Mouse (Mus musculus): Measurements from ENCODE around the gene Arhgef10l. TPM values are rescaled to one million over a fixed set of nuclear protein-coding genes. Genes with fewer than 3 reads are reported as not detected.

Arhgef10l gene
- polyA plus RNA-seq, 1 experiment = 26.0 TPM

DNA sequence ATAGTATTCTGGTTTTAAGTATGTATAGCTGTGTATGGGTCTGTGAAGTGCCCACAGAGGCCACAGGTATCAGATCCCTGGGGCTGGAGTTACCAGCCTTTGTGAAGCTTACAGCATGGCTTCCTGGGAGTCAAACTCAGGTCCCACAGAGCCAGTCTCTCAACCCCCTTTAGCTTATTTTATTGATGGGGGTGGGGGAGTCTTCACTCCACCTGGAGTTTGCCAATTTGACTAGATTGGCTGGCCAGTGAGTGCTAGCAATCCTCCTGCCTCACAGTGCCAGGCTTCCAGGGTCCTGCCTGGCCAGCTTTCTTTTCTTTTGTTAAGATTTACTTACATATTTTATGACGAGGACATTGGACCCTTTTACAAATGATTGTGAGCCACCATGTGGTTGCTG is 16.1 kb downstream of the Arhgef10l start:
- H3K4me3 ChIP-seq (ENCODE audit: control insufficient read depth, insufficient read depth, low read length) = no peak overlapping the region
- 81% methylated on average over 1 of the region's 1 CpGs for WGBS
- no peaks in the 10 kb centered on the region for H3K27me3 ChIP-seq (ENCODE audit: control insufficient read depth, insufficient read depth, low read length)
- no peaks in the 10 kb centered on the region for H3K36me3 ChIP-seq (ENCODE audit: control insufficient read depth, insufficient read depth, low read length)
- no peak for DNase-seq
- TF ChIP-seq CTCF (IDR thresholded peaks at IDR 0.05; ENCODE audit: borderline replicate concordance, control insufficient read depth, extremely low read depth, insufficient read depth, low read length, poor library complexity) = no peak
- TF ChIP-seq POLR2A (IDR thresholded peaks at IDR 0.05; ENCODE audit: control insufficient read depth, extremely low read depth, insufficient read depth, low read length, poor library complexity) = no peak
- H3K27ac ChIP-seq (ENCODE audit: control insufficient read depth, insufficient read depth, low read length) = no peak overlapping the region
- peaks cover 14% of the 10 kb centered on the region for H3K4me1 ChIP-seq (replicated peaks; ENCODE audit: control insufficient read depth, insufficient read depth, low read length)

DNA sequence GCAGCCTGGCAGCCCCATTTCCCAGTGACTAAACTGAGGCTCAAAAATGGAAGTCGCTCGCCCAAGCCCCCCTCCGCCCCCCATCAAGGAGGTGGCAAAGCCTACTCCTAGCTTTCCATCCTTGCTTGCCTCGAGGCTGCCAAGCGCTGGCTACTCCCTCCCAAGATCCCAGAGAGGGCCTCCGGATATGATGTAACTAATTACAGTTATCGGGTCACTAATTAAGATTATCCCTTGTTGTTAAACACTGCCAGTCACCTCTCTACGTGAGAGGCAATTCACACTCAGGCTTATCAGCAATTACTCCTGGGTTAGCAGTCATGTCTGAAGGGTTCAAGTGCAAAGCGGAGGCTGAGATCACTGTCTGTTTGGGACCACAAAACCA is 16.6 kb downstream of the Arhgef10l start:
- no peak for TF ChIP-seq POLR2A (IDR thresholded peaks at IDR 0.05; ENCODE audit: control insufficient read depth, extremely low read depth, insufficient read depth, low read length, poor library complexity)
- no peak for TF ChIP-seq CTCF (IDR thresholded peaks at IDR 0.05; ENCODE audit: borderline replicate concordance, control insufficient read depth, extremely low read depth, insufficient read depth, low read length, poor library complexity)
- Histone ChIP-seq H3K4me1 (replicated peaks; ENCODE audit: control insufficient read depth, insufficient read depth, low read length) (peaks cover 11% of the 10 kb centered on the region), H3K27me3 (ENCODE audit: control insufficient read depth, insufficient read depth, low read length) (no peaks in the 10 kb centered on the region), H3K27ac (ENCODE audit: control insufficient read depth, insufficient read depth, low read length) (no peak overlapping the region), H3K36me3 (ENCODE audit: control insufficient read depth, insufficient read depth, low read length) (no peaks in the 10 kb centered on the region), H3K4me3 (ENCODE audit: control insufficient read depth, insufficient read depth, low read length) (no peak overlapping the region)
- WGBS = 87% methylated on average over 9 of the region's 9 CpGs
- DNase-seq = no peak

DNA sequence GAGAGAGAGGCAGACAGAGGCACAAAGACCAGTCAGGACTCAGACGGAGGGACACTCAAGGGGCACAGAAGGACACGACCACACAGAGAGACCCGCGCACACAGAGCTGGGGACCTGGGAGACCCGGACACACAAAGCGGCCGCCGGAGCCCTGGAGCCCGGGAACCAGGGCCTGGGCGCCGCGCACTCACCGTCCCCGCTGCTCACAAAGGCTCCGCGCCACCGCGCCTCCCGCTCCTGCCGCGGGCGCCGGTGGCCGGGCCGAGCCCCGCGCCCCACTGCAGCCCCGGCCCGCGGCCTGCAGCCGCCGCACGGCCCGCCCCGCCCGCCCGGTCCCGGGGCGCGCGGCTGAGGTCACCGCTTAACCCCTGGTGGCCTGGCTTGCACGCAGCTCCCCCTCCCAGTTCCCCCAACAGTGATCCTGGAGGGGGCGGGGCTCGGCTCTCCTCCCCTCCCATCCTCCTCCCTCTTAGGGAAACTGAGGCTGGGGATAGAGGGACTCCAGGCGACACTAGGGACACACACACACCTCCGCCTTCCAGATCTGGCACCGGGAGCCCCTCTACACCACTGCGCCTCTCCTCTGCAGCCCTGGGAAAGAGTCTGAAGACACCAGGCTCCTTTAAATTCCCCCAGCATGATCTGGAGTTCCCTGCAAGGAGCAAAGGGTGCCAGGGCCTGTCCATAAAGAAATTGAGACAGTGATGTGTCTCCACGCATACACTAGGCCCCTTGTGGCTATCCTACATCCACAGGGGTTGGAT is 17.2 kb downstream of the Arhgef10l start:
- peak overlapping the region; percentile 7 for H3K4me3 ChIP-seq (ENCODE audit: control insufficient read depth, insufficient read depth, low read length)
- H3K27me3 ChIP-seq (ENCODE audit: control insufficient read depth, insufficient read depth, low read length) = no peaks in the 10 kb centered on the region
- peaks cover 6% of the 10 kb centered on the region for H3K4me1 ChIP-seq (replicated peaks; ENCODE audit: control insufficient read depth, insufficient read depth, low read length)
- TF ChIP-seq POLR2A (IDR thresholded peaks at IDR 0.05; ENCODE audit: control insufficient read depth, extremely low read depth, insufficient read depth, low read length, poor library complexity) (no peak), CTCF (IDR thresholded peaks at IDR 0.05; ENCODE audit: borderline replicate concordance, control insufficient read depth, extremely low read depth, insufficient read depth, low read length, poor library complexity) (no peak)
- no peaks in the 10 kb centered on the region for H3K36me3 ChIP-seq (ENCODE audit: control insufficient read depth, insufficient read depth, low read length)
- WGBS = 8% methylated on average over 46 of the region's 50 CpGs
- H3K27ac ChIP-seq (ENCODE audit: control insufficient read depth, insufficient read depth, low read length) = no peak overlapping the region
- no peak for DNase-seq

DNA sequence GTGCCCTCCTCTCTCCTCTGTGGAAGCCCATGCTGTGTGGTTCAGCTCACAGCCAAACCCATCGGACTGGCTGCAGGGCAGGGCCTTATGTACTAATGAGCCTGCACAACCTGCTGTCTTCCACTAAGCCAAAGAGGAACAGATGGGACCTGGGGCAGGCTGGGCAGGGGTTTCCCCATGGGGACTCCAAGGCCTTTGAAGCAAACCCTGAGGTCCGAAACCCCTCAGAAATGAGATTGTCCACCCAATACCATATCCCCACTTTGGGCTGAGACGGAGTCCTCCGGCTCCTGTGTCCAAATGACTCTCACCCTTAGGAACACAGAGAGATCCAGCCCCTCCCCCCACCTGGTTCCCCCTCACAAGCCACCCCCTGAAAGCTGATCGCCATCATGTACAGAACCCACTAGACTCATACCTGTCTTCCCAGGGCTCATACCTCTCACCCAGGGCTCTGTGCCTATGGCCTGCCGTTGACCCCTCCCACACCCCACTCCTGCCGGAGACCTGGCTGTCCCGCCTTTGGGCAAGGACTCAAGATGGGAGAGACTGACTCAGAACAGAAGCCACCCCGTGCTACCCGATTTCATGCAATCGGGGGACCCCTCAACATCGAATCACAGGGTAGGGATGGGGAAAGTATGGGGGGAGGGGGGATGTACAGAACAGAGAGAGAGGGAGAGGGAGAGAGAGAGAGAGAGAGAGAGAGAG is 17.9 kb downstream of the Arhgef10l start:
- Histone ChIP-seq H3K27me3 (ENCODE audit: control insufficient read depth, insufficient read depth, low read length) (no peaks in the 10 kb centered on the region), H3K36me3 (ENCODE audit: control insufficient read depth, insufficient read depth, low read length) (no peaks in the 10 kb centered on the region), H3K4me1 (replicated peaks; ENCODE audit: control insufficient read depth, insufficient read depth, low read length) (peaks cover 3% of the 10 kb centered on the region; the same call in 1 of the 2 replicates), H3K4me3 (ENCODE audit: control insufficient read depth, insufficient read depth, low read length) (peak overlapping the region; percentile 7; the same call in 1 of the 2 replicates), H3K27ac (ENCODE audit: control insufficient read depth, insufficient read depth, low read length) (no peak overlapping the region)
- WGBS = 28% methylated on average over 12 of the region's 12 CpGs
- DNase-seq = no peak
- TF ChIP-seq POLR2A (IDR thresholded peaks at IDR 0.05; ENCODE audit: control insufficient read depth, extremely low read depth, insufficient read depth, low read length, poor library complexity) (no peak), CTCF (IDR thresholded peaks at IDR 0.05; ENCODE audit: borderline replicate concordance, control insufficient read depth, extremely low read depth, insufficient read depth, low read length, poor library complexity) (no peak)

DNA sequence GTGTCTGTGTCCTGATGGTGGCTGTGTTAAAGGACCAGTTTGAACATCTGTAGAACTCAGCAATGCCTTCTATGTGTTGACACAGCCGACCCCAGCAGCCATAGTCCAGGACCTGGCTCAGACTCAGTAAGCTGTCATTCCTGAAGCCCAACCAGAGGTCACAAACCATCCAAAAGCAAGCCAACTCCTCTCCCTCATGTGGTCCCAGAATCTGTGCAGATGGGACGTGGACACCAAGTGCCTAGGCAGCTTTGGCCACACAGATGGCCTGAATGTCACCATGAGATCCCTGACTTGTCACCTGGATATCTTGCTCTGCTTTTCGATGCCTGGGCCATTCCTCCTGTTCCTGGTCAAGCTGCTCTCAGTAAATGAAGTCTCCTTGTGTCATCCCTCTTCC is 20.2 kb downstream of the Arhgef10l start:
- Histone ChIP-seq H3K27me3 (ENCODE audit: control insufficient read depth, insufficient read depth, low read length) (no peaks in the 10 kb centered on the region), H3K27ac (ENCODE audit: control insufficient read depth, insufficient read depth, low read length) (no peak overlapping the region), H3K4me3 (ENCODE audit: control insufficient read depth, insufficient read depth, low read length) (no peak overlapping the region), H3K4me1 (replicated peaks; ENCODE audit: control insufficient read depth, insufficient read depth, low read length) (peaks cover 3% of the 10 kb centered on the region; the same call in 1 of the 2 replicates), H3K36me3 (ENCODE audit: control insufficient read depth, insufficient read depth, low read length) (no peaks in the 10 kb centered on the region)
- no peak for DNase-seq
- 85% methylated on average over 3 of the region's 3 CpGs for WGBS
- no peak for TF ChIP-seq POLR2A (IDR thresholded peaks at IDR 0.05; ENCODE audit: control insufficient read depth, extremely low read depth, insufficient read depth, low read length, poor library complexity)
- no peak for TF ChIP-seq CTCF (IDR thresholded peaks at IDR 0.05; ENCODE audit: borderline replicate concordance, control insufficient read depth, extremely low read depth, insufficient read depth, low read length, poor library complexity)

DNA sequence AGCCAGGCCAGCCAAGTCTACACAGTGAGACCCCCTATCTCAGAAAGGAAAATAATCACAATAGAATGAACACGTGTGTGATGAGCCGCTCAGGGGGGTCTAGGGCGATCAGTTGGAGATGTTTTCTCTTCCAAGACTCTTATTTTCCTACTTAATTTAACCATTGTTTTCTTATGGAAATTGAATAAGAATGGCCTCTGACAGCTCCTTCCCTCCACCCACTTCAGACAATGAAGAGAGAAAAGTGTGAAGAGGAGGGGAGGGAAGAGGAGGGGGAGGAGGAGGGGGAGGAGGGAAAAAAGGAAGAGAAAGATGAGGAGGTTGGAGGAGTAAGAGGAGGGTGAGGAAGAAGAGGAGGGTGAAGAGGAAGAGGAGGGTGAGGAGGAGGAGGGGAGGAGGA is 21.1 kb downstream of the Arhgef10l start:
- no peak for DNase-seq
- no peak overlapping the region for H3K4me3 ChIP-seq (ENCODE audit: control insufficient read depth, insufficient read depth, low read length)
- no peak for TF ChIP-seq CTCF (IDR thresholded peaks at IDR 0.05; ENCODE audit: borderline replicate concordance, control insufficient read depth, extremely low read depth, insufficient read depth, low read length, poor library complexity)
- no peak for TF ChIP-seq POLR2A (IDR thresholded peaks at IDR 0.05; ENCODE audit: control insufficient read depth, extremely low read depth, insufficient read depth, low read length, poor library complexity)
- H3K27me3 ChIP-seq (ENCODE audit: control insufficient read depth, insufficient read depth, low read length) = no peaks in the 10 kb centered on the region
- no peaks in the 10 kb centered on the region for H3K36me3 ChIP-seq (ENCODE audit: control insufficient read depth, insufficient read depth, low read length)
- 94% methylated on average over 3 of the region's 3 CpGs for WGBS
- no peak overlapping the region for H3K27ac ChIP-seq (ENCODE audit: control insufficient read depth, insufficient read depth, low read length)
- peaks cover 9% of the 10 kb centered on the region for H3K4me1 ChIP-seq (replicated peaks; ENCODE audit: control insufficient read depth, insufficient read depth, low read length)

All from thymus, adult 2 months (tissue).